11 mouse cellular contexts compared by ENCODE assay signal in genomic region chr4:71230497-71230872, GRCm38 (mm10).
DNase-seq lines count a peak whose midpoint lies in the region; ATAC-seq lines count a peak whose summit lies in the region.
"Had no signal": no experiment of that assay in that cellular context is flagged by ENCODE, and none has a peak within 500 bp of the region (broad histone marks: within the 10 kb centered on the region; RNA-seq: fewer than 3 reads in every experiment).

No protein-coding gene starts in this region.

- ATAC-seq in forebrain, embryonic 12.5 days (ENCODE audit: low FRiP score), result peak; percentile 91
- peak; percentile 86 for ATAC-seq in midbrain, embryonic 11.5 days (ENCODE audit: low FRiP score)

- no peak overlapping the region for H3K4me2 ChIP-seq in forebrain, embryonic 12.5 days
- H3K4me2 ChIP-seq in midbrain, embryonic 11.5 days, result no peak overlapping the region

- no peak overlapping the region for H3K4me3 ChIP-seq in forebrain, embryonic 12.5 days (replicated peaks)
- no peak overlapping the region for H3K4me3 ChIP-seq in midbrain, embryonic 11.5 days (ENCODE audit: low read depth, low read length)

- 3% methylated on average over 4 of the region's 4 CpGs for WGBS in forebrain, embryonic 12.5 days
- 14% methylated on average over 4 of the region's 4 CpGs for WGBS in midbrain, embryonic 11.5 days

- intact Hi-C loops in left cerebral cortex, postnatal 4 days (cut with DNase I), result no loop called here
- intact Hi-C loops in left cerebral cortex, postnatal 36 days (cut with DNase I), result no loop called here
- intact Hi-C loops in heart, postnatal 36 days (cut with DNase I), result no loop called here

- H3K9me3 ChIP-seq in forebrain, embryonic 12.5 days, result no peaks in the 10 kb centered on the region
- H3K9me3 ChIP-seq in midbrain, embryonic 11.5 days (ENCODE audit: control insufficient read depth, low read length), result no peaks in the 10 kb centered on the region

- peak; percentile 47 for DNase-seq in left cerebral cortex, postnatal 4 days
- no peak for DNase-seq in left cerebral cortex, postnatal 36 days (ENCODE audit: low spot score in 2 of 2)
- peak; percentile 88 for DNase-seq in midbrain, embryonic 11.5 days (ENCODE audit: low spot score, missing footprints)
- DNase-seq in lung, postnatal 4 days, result no peak
- DNase-seq in kidney, adult 11 months, result no peak
- DNase-seq in heart, postnatal 36 days, result no peak
- no peak for DNase-seq in right cerebral cortex, postnatal 14 days
- DNase-seq: gastrocnemius, postnatal 25 days; thymus, adult 18-20 months had no signal

- H3K9ac ChIP-seq in forebrain, embryonic 12.5 days, result no peak overlapping the region
- no peak overlapping the region for H3K9ac ChIP-seq in midbrain, embryonic 11.5 days (ENCODE audit: low read length)
- H3K9ac ChIP-seq: liver, embryonic 14.5 days had no signal

- H3K27me3 ChIP-seq in forebrain, embryonic 12.5 days, result no peaks in the 10 kb centered on the region
- H3K27me3 ChIP-seq in midbrain, embryonic 11.5 days (ENCODE audit: control insufficient read depth, insufficient read depth, low read length), result no peaks in the 10 kb centered on the region

- peak overlapping the region; percentile 86 for H3K27ac ChIP-seq in forebrain, embryonic 12.5 days
- H3K27ac ChIP-seq in midbrain, embryonic 11.5 days (ENCODE audit: low read depth, low read length), result peak overlapping the region; percentile 69
- H3K27ac ChIP-seq: liver, embryonic 14.5 days had no signal

- H3K36me3 ChIP-seq in forebrain, embryonic 12.5 days (replicated peaks), result no peaks in the 10 kb centered on the region
- H3K36me3 ChIP-seq in midbrain, embryonic 11.5 days (ENCODE audit: control insufficient read depth, insufficient read depth, low read length), result no peaks in the 10 kb centered on the region

- H3K4me1 ChIP-seq in forebrain, embryonic 12.5 days, result peaks cover 12% of the 10 kb centered on the region
- peaks cover 8% of the 10 kb centered on the region; the same call in 1 of the 2 replicates for H3K4me1 ChIP-seq in midbrain, embryonic 11.5 days (ENCODE audit: control insufficient read depth, insufficient read depth, low read length)

Comparison
In these comparisons a context has a peak if more than half of its experiments do, and no peak if none do; other contexts are left out.
1. DNase-seq: peak in left cerebral cortex, postnatal 4 days (single experiment) and midbrain, embryonic 11.5 days (single experiment); none in left cerebral cortex, postnatal 36 days (0 of 2), lung, postnatal 4 days (0 of 2), kidney, adult 11 months (single experiment), heart, postnatal 36 days (0 of 2) and right cerebral cortex, postnatal 14 days (single experiment).